Mouse (Mus musculus): ENCODE measurements around the gene Gm17657. TPM values are rescaled to one million over a fixed set of nuclear protein-coding genes. Genes with fewer than 3 reads are reported as not detected.

Gene Gm17657
- polyA plus RNA-seq, 1 experiment from 2014 or later = not detected

DNA sequence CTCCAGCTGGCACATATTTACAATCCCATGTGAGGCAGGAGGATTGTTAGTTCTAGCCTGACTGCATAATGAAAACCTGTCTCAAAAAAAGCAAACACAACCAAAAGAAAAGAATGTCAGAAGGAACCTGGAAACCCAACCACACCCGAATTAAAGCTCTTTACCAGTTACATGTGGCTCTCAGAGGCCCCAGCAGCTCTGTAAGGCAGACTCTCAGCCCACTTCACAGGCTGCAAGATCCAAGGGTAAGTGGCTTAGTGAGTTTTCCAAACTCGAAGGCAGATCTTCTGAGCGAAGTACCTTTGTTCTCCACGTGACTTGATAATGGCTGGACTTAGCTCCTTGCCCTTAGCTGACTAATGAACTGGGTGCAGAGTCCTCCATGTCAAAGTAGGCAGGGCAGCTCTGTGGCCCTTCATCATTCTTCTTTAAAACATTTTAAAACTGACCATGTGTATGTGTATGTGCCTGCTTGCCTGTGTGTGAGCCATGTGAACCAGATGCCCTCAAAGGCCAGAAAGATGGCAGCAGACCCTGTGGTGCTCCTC is 30.2 kb upstream of the Gm17657 start:
- no peak for ATAC-seq
- no peak for TF ChIP-seq CTCF (IDR thresholded peaks at IDR 0.05)
- DNase-seq (ENCODE audit: low read depth, low spot score) = no peak
- ChIA-PET POLR2A (no interaction called here), CTCF (no interaction called here)
- H3K27me3 ChIP-seq = no peaks in the 10 kb centered on the region
- in situ Hi-C loops (cut with MboI; ENCODE audit: low pct_unique_long_range_greater_than_20kb) = no loop called here

DNA sequence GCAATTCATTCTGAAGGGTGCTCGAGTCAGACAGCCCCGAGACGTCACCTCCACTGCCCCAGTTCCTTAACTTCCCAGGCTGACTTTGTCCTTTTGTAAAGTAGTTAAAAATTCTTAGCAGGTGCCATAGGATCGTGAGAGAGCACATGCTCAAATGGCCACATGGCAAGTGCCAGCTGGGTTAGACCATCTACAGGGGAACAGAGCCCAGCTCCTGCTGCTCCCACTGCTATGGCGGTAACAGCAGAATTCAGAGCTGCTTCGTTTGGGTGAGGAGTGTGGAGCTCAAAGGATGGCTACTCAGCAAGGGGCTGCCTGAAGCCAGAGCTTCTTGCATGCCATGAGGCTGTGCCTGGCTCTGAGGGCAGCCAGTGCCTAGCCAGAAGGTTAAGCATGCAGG is 20.4 kb upstream of the Gm17657 start:
- DNase-seq (ENCODE audit: low read depth, low spot score) (no peak), ATAC-seq (no peak)
- ChIA-PET POLR2A (no interaction called here), CTCF (interaction anchor here (0.9 to 1.4 kb wide), 3 partner anchors 12 to 16 kb away, joined by 3 read pairs; no protein-coding TSS in a partner anchor)
- no peaks in the 10 kb centered on the region for H3K27me3 ChIP-seq
- no peak for TF ChIP-seq CTCF (IDR thresholded peaks at IDR 0.05)
- in situ Hi-C loops (cut with MboI; ENCODE audit: low pct_unique_long_range_greater_than_20kb) = no loop called here

GRCm38 (mm10) chr17:29568435-29568834 is 19.0 kb upstream of the Gm17657 start:
- POLR2A ChIA-PET = no interaction called here
- in situ Hi-C loops (cut with MboI; ENCODE audit: low pct_unique_long_range_greater_than_20kb) = no loop called here
- DNase-seq (ENCODE audit: low read depth, low spot score) (no peak), ATAC-seq (no peak)
- no peak for TF ChIP-seq CTCF (IDR thresholded peaks at IDR 0.05)
- CTCF ChIA-PET = no interaction called here
- no peaks in the 10 kb centered on the region for H3K27me3 ChIP-seq

- ATAC-seq (no peak), DNase-seq (ENCODE audit: low read depth, low spot score) (no peak)
- ChIA-PET CTCF (no interaction called here), POLR2A (no interaction called here)
- in situ Hi-C loops (cut with MboI; ENCODE audit: low pct_unique_long_range_greater_than_20kb) = no loop called here
- no peaks in the 10 kb centered on the region for H3K27me3 ChIP-seq
- TF ChIP-seq CTCF (IDR thresholded peaks at IDR 0.05) = no peak
Observed at GRCm38 (mm10) chr17:29565521-29565920, 16.1 kb upstream of the Gm17657 start.

GRCm38 (mm10) chr17:29558476-29558875 is 9.0 kb upstream of the Gm17657 start:
- ChIA-PET CTCF (no interaction called here), POLR2A (no interaction called here)
- H3K27me3 ChIP-seq = no peaks in the 10 kb centered on the region
- in situ Hi-C loops (cut with MboI; ENCODE audit: low pct_unique_long_range_greater_than_20kb) = no loop called here
- no peak for TF ChIP-seq CTCF (IDR thresholded peaks at IDR 0.05)
- ATAC-seq (no peak), DNase-seq (ENCODE audit: low read depth, low spot score) (no peak)

DNA sequence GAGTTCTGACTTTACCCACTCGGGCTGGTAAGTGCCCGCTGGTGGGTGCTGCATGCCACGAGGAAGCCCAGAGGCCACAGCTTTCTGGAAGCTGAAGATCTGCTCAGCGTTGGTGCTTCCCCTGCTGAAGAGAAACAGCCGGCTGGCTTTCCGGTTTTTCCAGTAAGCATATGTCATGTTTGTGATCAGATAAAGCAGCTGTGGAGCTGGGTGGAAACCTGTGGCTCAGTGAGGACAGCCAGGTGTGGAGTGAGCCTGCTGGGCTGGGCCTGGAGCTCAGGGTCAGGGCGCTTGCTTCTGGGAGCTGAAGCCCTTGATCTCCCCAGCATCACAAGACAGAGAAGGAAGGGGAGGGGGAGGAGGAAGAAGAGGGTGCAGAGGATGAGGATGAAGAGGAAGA is 7.5 kb upstream of the Gm17657 start:
- no peak for TF ChIP-seq CTCF (IDR thresholded peaks at IDR 0.05)
- in situ Hi-C loops (cut with MboI; ENCODE audit: low pct_unique_long_range_greater_than_20kb) = no loop called here
- ChIA-PET POLR2A (no interaction called here), CTCF (interaction anchor here (1.5 kb wide), 1 partner anchor 186 kb away, joined by 4 read pairs; no protein-coding TSS in a partner anchor)
- no peak for ATAC-seq
- H3K27me3 ChIP-seq = no peaks in the 10 kb centered on the region
- no peak for DNase-seq (ENCODE audit: low read depth, low spot score)

GRCm38 (mm10) chr17:29556456-29556855 is 7.0 kb upstream of the Gm17657 start:
- no peaks in the 10 kb centered on the region for H3K27me3 ChIP-seq
- no peak for TF ChIP-seq CTCF (IDR thresholded peaks at IDR 0.05)
- in situ Hi-C loops (cut with MboI; ENCODE audit: low pct_unique_long_range_greater_than_20kb) = no loop called here
- no peak for DNase-seq (ENCODE audit: low read depth, low spot score)
- ChIA-PET POLR2A (no interaction called here), CTCF (interaction anchor here (1.2 to 1.5 kb wide), 2 partner anchors 14 to 185 kb away, joined by 3 to 4 read pairs; no protein-coding TSS in a partner anchor)
- no peak for ATAC-seq

GRCm38 (mm10) chr17:29554176-29554575 is 4.7 kb upstream of the Gm17657 start:
- DNase-seq (ENCODE audit: low read depth, low spot score) (no peak), ATAC-seq (no peak)
- in situ Hi-C loops (cut with MboI; ENCODE audit: low pct_unique_long_range_greater_than_20kb) = no loop called here
- no peaks in the 10 kb centered on the region for H3K27me3 ChIP-seq
- ChIA-PET CTCF (interaction anchor here (1.3 kb wide), 1 partner anchor 16 kb away, joined by 3 read pairs; no protein-coding TSS in a partner anchor), POLR2A (no interaction called here)
- TF ChIP-seq CTCF (IDR thresholded peaks at IDR 0.05) = no peak

GRCm38 (mm10) chr17:29552162-29552732 is 2.8 kb upstream of the Gm17657 start, which contains the start of gene Tmem217:
Gene Tmem217 (minus strand): TSS chr17:29552385.
- DNase-seq (ENCODE audit: low read depth, low spot score) = no peak
- in situ Hi-C loops (cut with MboI; ENCODE audit: low pct_unique_long_range_greater_than_20kb) = no loop called here
- CTCF ChIA-PET = interaction anchor here (0.8 kb wide), 1 partner anchor 24 kb away, joined by 3 read pairs; no protein-coding TSS in a partner anchor
- TF ChIP-seq CTCF (IDR thresholded peaks at IDR 0.05) = no peak
- POLR2A ChIA-PET = interaction anchor here (0.6 kb wide), 1 partner anchor 9 kb away, joined by 3 read pairs; no protein-coding TSS in a partner anchor
- ATAC-seq = no peak
- no peaks in the 10 kb centered on the region for H3K27me3 ChIP-seq

- POLR2A ChIA-PET = no interaction called here
- no peaks in the 10 kb centered on the region for H3K27me3 ChIP-seq
- no peak for TF ChIP-seq CTCF (IDR thresholded peaks at IDR 0.05)
- CTCF ChIA-PET = no interaction called here
- in situ Hi-C loops (cut with MboI; ENCODE audit: low pct_unique_long_range_greater_than_20kb) = no loop called here
- DNase-seq (ENCODE audit: low read depth, low spot score) (no peak), ATAC-seq (no peak)
Observed at GRCm38 (mm10) chr17:29551019-29551418, 1.6 kb upstream of the Gm17657 start.

DNA sequence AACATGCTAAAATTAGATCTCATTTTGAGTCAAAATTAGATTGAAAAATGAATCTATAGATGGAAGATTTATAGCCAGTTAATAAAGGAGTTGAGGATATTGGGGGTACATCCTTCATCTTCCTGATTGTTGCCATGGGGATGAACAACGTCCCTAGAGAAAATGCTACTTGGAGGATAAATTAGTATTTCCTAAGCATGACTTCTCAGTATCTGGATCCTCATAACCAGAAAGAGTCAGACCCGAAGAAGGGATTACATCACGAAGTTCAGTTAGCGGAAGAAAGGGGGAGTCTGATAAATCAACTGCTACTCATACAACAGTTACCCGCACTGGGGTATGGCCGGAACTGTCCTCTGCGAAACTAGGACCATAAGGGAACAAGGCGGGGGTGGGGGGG is 444 bp downstream of the Gm17657 start:
- CTCF ChIA-PET = no interaction called here
- POLR2A ChIA-PET = no interaction called here
- H3K27me3 ChIP-seq = no peaks in the 10 kb centered on the region
- DNase-seq (ENCODE audit: low read depth, low spot score) = no peak
- no peak for ATAC-seq
- in situ Hi-C loops (cut with MboI; ENCODE audit: low pct_unique_long_range_greater_than_20kb) = no loop called here
- TF ChIP-seq CTCF (IDR thresholded peaks at IDR 0.05) = no peak

GRCm38 (mm10) chr17:29548494-29548893 is 944 bp downstream of the Gm17657 start:
- CTCF ChIA-PET = no interaction called here
- in situ Hi-C loops (cut with MboI; ENCODE audit: low pct_unique_long_range_greater_than_20kb) = no loop called here
- TF ChIP-seq CTCF (IDR thresholded peaks at IDR 0.05) = no peak
- DNase-seq (ENCODE audit: low read depth, low spot score) (no peak), ATAC-seq (no peak)
- POLR2A ChIA-PET = no interaction called here
- H3K27me3 ChIP-seq = no peaks in the 10 kb centered on the region
